8 mouse cellular contexts compared by ENCODE assay signal in genomic region chr11:51263286-51263831, GRCm38 (mm10). TPM values are rescaled to one million over a fixed set of nuclear protein-coding genes. Genes with fewer than 3 reads are reported as not detected.
DNase-seq lines count a peak whose midpoint lies in the region; ATAC-seq and TF ChIP-seq lines count a peak whose summit lies in the region.

No protein-coding gene starts in this region.

- CTCF ChIA-PET in Patski (lab: Charles Lee): interaction anchor here (2.3 to 3.1 kb wide), 2 partner anchors 11 to 207 kb away, joined by 5 to 16 read pairs; no protein-coding TSS in a partner anchor

- intact Hi-C loops in heart, postnatal 10 days (cut with DNase I): loop anchor here (5.0 to 10.0 kb wide), 2 partner anchors 209 to 321 kb away; partner anchors contain the start of genes 4933414I15Rik and Zfp354a

- in situ Hi-C loops in Patski (cut with MboI; ENCODE audit: low pct_unique_long_range_greater_than_20kb): loop anchor here (10.0 to 25.0 kb wide), 2 partner anchors 201 to 329 kb away; partner anchors contain the start of genes Zfp354a and Zfp354b

- peaks cover 29% of the 10 kb centered on the region for H3K4me1 ChIP-seq in lung, embryonic 15.5 days

- H3ac ChIP-seq in C2C12 (ENCODE audit: control insufficient read depth, insufficient read length, low read depth): peak overlapping the region; percentile 86

- peak overlapping the region; percentile 87 for H3K27ac ChIP-seq in lung, embryonic 15.5 days

- whole genome bisulfite sequencing in lung, embryonic 15.5 days: under 1% methylated on average over 50 of the region's 50 CpGs

- POLR2A ChIA-PET in Patski (lab: Charles Lee): interaction anchor here (0.6 to 1.0 kb wide), 3 partner anchors 25 to 343 kb away, joined by 3 to 4 read pairs (median 3); partner anchors contain the start of gene Hnrnpab

- H3K9me3 ChIP-seq in lung, embryonic 15.5 days: no peaks in the 10 kb centered on the region

- peak overlapping the region; percentile 91 for H3K9ac ChIP-seq in lung, embryonic 15.5 days

- no peaks in the 10 kb centered on the region for H3K27me3 ChIP-seq in C2C12 (ENCODE audit: control insufficient read depth, insufficient read depth, insufficient read length)
- H3K27me3 ChIP-seq in Patski: peaks cover 3% of the 10 kb centered on the region
- H3K27me3 ChIP-seq in lung, embryonic 15.5 days: no peaks in the 10 kb centered on the region

- ATAC-seq in Patski: peak; percentile 6
- ATAC-seq in erythroblast, adult 5-6 weeks (replicated peaks; ENCODE audit: low FRiP score, poor library complexity, severe bottlenecking): peak; percentile 28
- ATAC-seq in lung, embryonic 15.5 days (ENCODE audit: borderline replicate concordance, extremely low read depth, low FRiP score, low TSS enrichment): peak; percentile 55

- peaks cover 54% of the 10 kb centered on the region for H3K79me2 ChIP-seq in C2C12 (ENCODE audit: control insufficient read depth, insufficient read depth)

- DNase-seq in Patski (ENCODE audit: low read depth, low spot score): no peak
- DNase-seq in heart, postnatal 10 days: peak; percentile 77 to 82
- peak; percentile 91 to 93 for DNase-seq in kidney, postnatal 36 days
- peak; percentile 67 for DNase-seq in ovary, postnatal 36 days (ENCODE audit: low spot score)
- no peak for DNase-seq in T-cell, adult 2 months (ENCODE audit: low spot score)

- peaks cover 33% of the 10 kb centered on the region for H3K36me3 ChIP-seq in C2C12 (ENCODE audit: control insufficient read depth, insufficient read depth)
- peaks cover 7% of the 10 kb centered on the region; the same call in 1 of the 2 replicates for H3K36me3 ChIP-seq in lung, embryonic 15.5 days

- H3K79me3 ChIP-seq in C2C12 (ENCODE audit: low read depth): peaks cover 51% of the 10 kb centered on the region

- no peak for TF ChIP-seq CTCF in C2C12 (IDR thresholded peaks at IDR 0.05; ENCODE audit: control insufficient read depth, insufficient read depth, insufficient read length)
- TF ChIP-seq CTCF in Patski (IDR thresholded peaks at IDR 0.05): no peak

- H3K4me2 ChIP-seq in lung, embryonic 15.5 days: peak overlapping the region; percentile 86

- H3K4me3 ChIP-seq in C2C12 (ENCODE audit: insufficient read depth, poor library complexity, severe bottlenecking): peak overlapping the region; percentile 93
- H3K4me3 ChIP-seq in lung, embryonic 15.5 days: peak overlapping the region; percentile 69

TF ChIP-seq in C2C12, 6 proteins besides CTCF, POLR2A, EP300 and RAD21:
- TF ChIP-seq CEBPB (IDR thresholded peaks at IDR 0.05; ENCODE audit: low read depth): no peak
- no peak for TF ChIP-seq USF1 (IDR thresholded peaks at IDR 0.05; ENCODE audit: low read depth)
- TF ChIP-seq FOSL1 (IDR thresholded peaks at IDR 0.05; ENCODE audit: insufficient read depth, low read length, poor library complexity, severe bottlenecking): no peak
- TF ChIP-seq MAX (IDR thresholded peaks at IDR 0.05): no peak
- no peak for TF ChIP-seq MYOG (IDR thresholded peaks at IDR 0.05; ENCODE audit: control insufficient read depth, extremely low read depth, insufficient read length)
- no peak for TF ChIP-seq MYOD1 (IDR thresholded peaks at IDR 0.05; ENCODE audit: control insufficient read depth, insufficient read length, low read depth)

RNA-seq across cellular contexts. Expression of gene BC049762, which starts 0.5 kb away (rescaled TPM):
- polyA plus RNA-seq in C2C12 (2012; fragmentation: generic; extraction: Trizol) (0.05 TPM), Patski (2021) (0.10 TPM)
- total RNA-seq in erythroblast, adult 5-6 weeks (2015; ENCODE audit: low replicate concordance): not detected in 2 replicates
- total RNA-seq in erythroblast, adult 5-6 weeks (2017; ENCODE audit: low replicate concordance): not detected in 2 replicates
- total RNA-seq in heart, postnatal 10 days (2021): not detected
- polyA plus RNA-seq in lung, embryonic 15.5 days (2015; fragmentation: Nextera tagmentation; extraction: Ambion mirVana): 0.52 TPM in 1 of 2 replicates, not detected in the other

RNA-seq across cellular contexts. Expression of gene Clk4, which starts 1.8 kb away (rescaled TPM):
- polyA plus RNA-seq in C2C12 (2012; fragmentation: generic; extraction: Trizol) (12.5 TPM), Patski (2021) (76.1 TPM)
- total RNA-seq in erythroblast, adult 5-6 weeks (2015; ENCODE audit: low replicate concordance): 117 and 126 TPM in 2 replicates
- total RNA-seq in erythroblast, adult 5-6 weeks (2017; ENCODE audit: low replicate concordance): 186 and 226 TPM in 2 replicates
- total RNA-seq in heart, postnatal 10 days (2021): 10 to 100 TPM; 47.3 to 48.2 TPM
- 96.2 and 108 TPM in 2 replicates for polyA plus RNA-seq in lung, embryonic 15.5 days (2015; fragmentation: Nextera tagmentation; extraction: Ambion mirVana)

RNA-seq across cellular contexts. Expression of gene Col23a1, which starts 26.4 kb away (rescaled TPM):
- polyA plus RNA-seq in C2C12 (2012; fragmentation: generic; extraction: Trizol) (0.43 TPM), Patski (2021) (3.5 TPM)
- not detected in 2 replicates for total RNA-seq in erythroblast, adult 5-6 weeks (2015; ENCODE audit: low replicate concordance)
- total RNA-seq in erythroblast, adult 5-6 weeks (2017; ENCODE audit: low replicate concordance): 0.09 and 0.14 TPM in 2 replicates
- total RNA-seq in heart, postnatal 10 days (2021): 1 to 10 TPM; 2.8 to 2.9 TPM
- polyA plus RNA-seq in lung, embryonic 15.5 days (2015; fragmentation: Nextera tagmentation; extraction: Ambion mirVana): 24.9 and 25.0 TPM in 2 replicates

RNA-seq across cellular contexts. Expression of gene Gm12569, which starts 43.1 kb away (rescaled TPM):
- polyA plus RNA-seq in C2C12 (2012; fragmentation: generic; extraction: Trizol) (0.09 TPM), Patski (2021) (not detected)
- not detected in 2 replicates for total RNA-seq in erythroblast, adult 5-6 weeks (2015; ENCODE audit: low replicate concordance)
- total RNA-seq in erythroblast, adult 5-6 weeks (2017; ENCODE audit: low replicate concordance): not detected in 2 replicates
- total RNA-seq in heart, postnatal 10 days (2021): not detected
- not detected in 2 replicates for polyA plus RNA-seq in lung, embryonic 15.5 days (2015; fragmentation: Nextera tagmentation; extraction: Ambion mirVana)

Comparison
In these comparisons a context has a peak if more than half of its experiments do, and no peak if none do; other contexts are left out.
1. DNase-seq: peak in heart, postnatal 10 days (2 of 2), kidney, postnatal 36 days (2 of 2) and ovary, postnatal 36 days (single experiment); none in Patski (single experiment) and T-cell, adult 2 months (single experiment).
2. Peak in every context shown above with its lines, with median percentiles within 50 percentile points of each other: ATAC-seq.